Mouse (Mus musculus) midbrain, embryonic 16.5 days (tissue): ENCODE results near the gene Irf2bp1. TPM values are rescaled to one million over a fixed set of nuclear protein-coding genes. Genes with fewer than 3 reads are reported as not detected.
A peak's percentile ranks its signal among the peaks of the same experiment; 100 is the strongest.

Source experiments
- ATAC-seq: fragments of 200-750 bp; cut with Nextera tagmentation; 2 replicates; pipeline ENCODE4 v1.8.0; 2017; ENCODE audit warnings: moderate TSS enrichment
- H3K27ac ChIP-seq: fragments of 300-500 bp; sonication (generic); 2 replicates; pipeline ENCODE4 v1.5.1; 2014; ENCODE audit warnings: mild to moderate bottlenecking, low read length, mixed read lengths
- H3K27me3 ChIP-seq: fragments of 300-500 bp; sonication (generic); 2 replicates; pipeline ENCODE4 v1.6.1; 2014; ENCODE audit warnings: low read depth, low read length, mixed read lengths; ENCODE audit not compliant: control insufficient read depth, insufficient read depth
- H3K36me3 ChIP-seq: fragments of 300-500 bp; sonication (generic); 2 replicates; pipeline ENCODE4 v1.6.1; 2014; ENCODE audit warnings: mild to moderate bottlenecking, low read length, moderate library complexity, mixed read lengths; ENCODE audit not compliant: control insufficient read depth, insufficient read depth
- H3K4me1 ChIP-seq: fragments of 300-500 bp; sonication (generic); 2 replicates; pipeline ENCODE4 v1.6.1; 2014; ENCODE audit warnings: mild to moderate bottlenecking, low read length, mixed read lengths; ENCODE audit not compliant: control insufficient read depth, insufficient read depth
- H3K4me2 ChIP-seq: fragments of 300-500 bp; sonication (generic); 2 replicates; pipeline ENCODE4 v1.6.1; 2014; ENCODE audit warnings: mild to moderate bottlenecking, low read length, mixed read lengths
- H3K4me3 ChIP-seq: fragments of 300-500 bp; sonication (generic); 2 replicates; pipeline ENCODE4 v1.5.1; 2014; ENCODE audit warnings: low read depth, mild to moderate bottlenecking, low read length, moderate library complexity, mixed read lengths
- H3K9ac ChIP-seq: fragments of 300-500 bp; sonication (generic); 2 replicates; pipeline ENCODE4 v1.6.1; 2014; ENCODE audit warnings: low read depth, low read length, mixed read lengths
- H3K9me3 ChIP-seq: fragments of 300-500 bp; sonication (generic); replicated peaks from 2 replicates; pipeline ENCODE4 v1.6.1; 2014; ENCODE audit warnings: mild to moderate bottlenecking, low read length, mixed read lengths; ENCODE audit not compliant: control insufficient read depth, poor library complexity, severe bottlenecking
- WGBS: fragments of 180-500 bp; shearing (Covaris S2); extraction: QIAGEN DNeasy Blood & Tissue Kit; methylation state at CpG from one replicate; pipeline ENCODE4 v1.1.7; 2014; 5-methylcytosine and 5-hydroxymethylcytosine counted together
- polyA plus RNA-seq: library from polyadenylated mRNA; unstranded; fragments of >200 nt; fragmentation: Nextera tagmentation; extraction: Ambion mirVana; gene quantifications from 2 replicates; pipeline ENCODE4 v1.2.1, GENCODE M21; 2015

The Irf2bp1 gene
- polyA plus RNA-seq, 1 experiment from 2014 or later: 26.0 TPM

DNA sequence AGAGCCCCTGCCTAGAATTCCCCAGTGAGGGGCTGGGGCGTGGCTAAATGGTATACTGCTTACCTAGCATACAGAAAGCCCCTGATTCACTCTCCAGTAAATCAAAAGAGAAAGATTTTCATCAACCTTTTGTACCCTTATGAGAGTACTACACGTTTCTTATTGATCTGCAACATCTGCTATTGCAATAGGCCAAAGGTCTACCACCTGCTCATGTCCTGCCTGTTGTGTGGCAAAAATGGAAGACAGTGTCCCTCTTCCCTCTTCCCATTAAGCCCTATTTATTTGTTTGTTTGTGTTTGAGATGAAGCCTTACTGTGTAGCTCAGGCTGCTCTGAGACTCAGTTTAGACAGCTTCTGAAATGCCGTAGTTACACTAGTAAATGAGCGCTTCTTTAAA lies 12.2 kb downstream of the Irf2bp1 start:
- Histone ChIP-seq H3K27ac (no peak overlapping the region), H3K4me3 (no peak overlapping the region), H3K9ac (no peak overlapping the region), H3K36me3 (no peaks in the 10 kb centered on the region), H3K4me2 (no peak overlapping the region), H3K4me1 (peaks cover 8% of the 10 kb centered on the region), H3K9me3 (no peaks in the 10 kb centered on the region), H3K27me3 (peaks cover 5% of the 10 kb centered on the region)
- no peak for ATAC-seq
- 94% methylated on average over 4 of the region's 4 CpGs for WGBS

DNA sequence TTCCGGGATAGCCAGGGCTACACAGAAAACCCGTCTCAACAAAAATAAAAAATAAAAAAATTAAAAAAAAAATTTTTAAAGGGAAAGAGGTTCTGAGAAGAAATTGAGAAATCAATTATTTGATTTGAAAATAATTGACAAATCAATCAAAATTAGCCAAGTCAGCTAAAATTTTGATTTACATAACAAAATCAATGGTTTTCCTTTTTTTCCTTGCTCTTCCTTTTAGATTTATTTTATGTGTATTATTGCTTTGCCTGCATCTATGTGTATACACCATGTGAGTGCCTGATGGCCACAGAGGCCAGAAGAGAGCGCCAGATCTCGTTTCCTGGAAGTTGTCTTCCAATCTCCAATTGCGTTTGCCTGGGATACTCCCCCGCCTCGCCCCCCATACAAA lies 14.1 kb downstream of the Irf2bp1 start:
- H3K4me3 ChIP-seq: no peak overlapping the region
- H3K4me2 ChIP-seq: no peak overlapping the region
- H3K27me3 ChIP-seq: peaks cover 23% of the 10 kb centered on the region
- no peaks in the 10 kb centered on the region for H3K36me3 ChIP-seq
- no peak overlapping the region for H3K27ac ChIP-seq
- H3K9ac ChIP-seq: no peak overlapping the region
- 93% methylated on average over 7 of the region's 7 CpGs for WGBS
- no peak for ATAC-seq
- no peaks in the 10 kb centered on the region for H3K4me1 ChIP-seq
- H3K9me3 ChIP-seq: no peaks in the 10 kb centered on the region

DNA sequence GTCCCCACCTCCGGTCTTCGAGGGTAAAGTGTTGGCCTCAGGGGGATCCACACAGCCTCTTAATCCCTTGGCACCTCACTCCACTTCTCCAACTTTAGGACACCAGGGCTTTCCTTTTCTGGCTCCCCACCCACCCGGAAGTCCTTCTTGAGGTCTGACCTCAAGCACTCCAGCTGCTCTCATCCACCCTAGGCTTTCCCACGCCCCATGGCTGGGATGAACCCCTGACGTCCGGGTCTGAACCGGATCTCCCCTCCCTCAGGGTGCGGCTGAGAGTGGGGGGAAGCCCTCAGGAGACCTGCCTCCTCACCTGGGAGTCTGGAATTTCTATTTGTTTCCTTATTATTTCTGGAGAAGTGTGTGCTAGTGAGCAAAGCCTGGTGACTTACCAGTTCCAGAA lies 17.2 kb downstream of the Irf2bp1 start:
- no peak overlapping the region for H3K4me3 ChIP-seq
- H3K4me2 ChIP-seq: no peak overlapping the region
- no peaks in the 10 kb centered on the region for H3K9me3 ChIP-seq
- H3K27me3 ChIP-seq: peaks cover 32% of the 10 kb centered on the region
- 33% methylated on average over 8 of the region's 8 CpGs for WGBS
- ATAC-seq: no peak
- no peak overlapping the region for H3K27ac ChIP-seq
- H3K4me1 ChIP-seq: peaks cover 10% of the 10 kb centered on the region
- H3K36me3 ChIP-seq: no peaks in the 10 kb centered on the region
- H3K9ac ChIP-seq: no peak overlapping the region

- 60% methylated on average over 18 of the region's 18 CpGs for WGBS
- ATAC-seq: no peak
- H3K4me2 ChIP-seq: no peak overlapping the region
Measured at GRCm38 (mm10) chr7:19022189-19022958, 18.5 kb downstream of the Irf2bp1 start.

DNA sequence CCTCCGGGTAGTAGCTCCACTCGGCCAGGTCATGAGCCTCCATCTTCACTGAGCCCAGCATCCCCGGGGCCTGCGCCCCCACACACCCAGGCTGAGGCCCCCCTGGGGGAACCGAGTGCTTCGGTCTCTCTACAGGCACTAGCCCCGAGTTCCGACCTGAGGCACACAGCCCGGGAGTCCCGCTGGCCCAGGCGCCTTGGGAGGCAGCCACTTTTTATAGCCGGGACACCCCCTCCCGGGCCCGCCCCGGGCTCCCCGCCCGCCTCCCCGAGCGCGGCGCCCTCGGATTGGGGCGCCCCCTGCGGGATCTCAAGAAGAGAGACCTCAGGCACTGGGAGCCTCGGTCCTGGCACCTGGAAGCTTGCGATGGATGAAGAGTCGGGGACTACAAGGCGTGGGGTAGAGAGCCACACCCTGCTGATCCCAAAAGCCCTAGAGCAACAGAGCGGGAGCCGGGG lies 19.5 kb downstream of the Irf2bp1 start, which contains the start of gene Foxa3:
Foxa3 (minus strand) TSS at position 182 of the 458 bp plus-strand sequence.
- Histone ChIP-seq H3K9me3 (no peaks in the 10 kb centered on the region), H3K4me3 (peak within 1 kb of the TSS; percentile 72), H3K27me3 (peaks cover 32% of the 10 kb centered on the region), H3K9ac (peak within 1 kb of the TSS; percentile 90), H3K4me1 (peaks cover 13% of the 10 kb centered on the region), H3K36me3 (no peaks in the 10 kb centered on the region), H3K4me2 (peak within 1 kb of the TSS; percentile 30; the same call in 1 of the 2 replicates), H3K27ac (peak within 1 kb of the TSS; percentile 25; the same call in 1 of the 2 replicates)
- 4% methylated on average over 30 of the region's 30 CpGs for WGBS
- peak; percentile 25 for ATAC-seq

More at GRCm38 (mm10) chr7:19022189-19022958, 18.5 kb downstream of the Irf2bp1 start:
- peaks cover 32% of the 10 kb centered on the region for H3K27me3 ChIP-seq
- H3K27ac ChIP-seq: no peak overlapping the region
- peaks cover 13% of the 10 kb centered on the region for H3K4me1 ChIP-seq
- no peak overlapping the region for H3K9ac ChIP-seq
- H3K36me3 ChIP-seq: no peaks in the 10 kb centered on the region
- H3K4me3 ChIP-seq: no peak overlapping the region
- no peaks in the 10 kb centered on the region for H3K9me3 ChIP-seq

- Histone ChIP-seq H3K4me1 (peaks cover 13% of the 10 kb centered on the region), H3K4me3 (peak within 1 kb of the TSS; percentile 72), H3K4me2 (peak within 1 kb of the TSS; percentile 58), H3K27me3 (peaks cover 32% of the 10 kb centered on the region), H3K9me3 (no peaks in the 10 kb centered on the region), H3K36me3 (peaks cover under 1% of the 10 kb centered on the region; the same call in 1 of the 2 replicates), H3K27ac (peak within 1 kb of the TSS; percentile 25), H3K9ac (peak within 1 kb of the TSS; percentile 90)
- WGBS: 1% methylated on average over 50 of the region's 50 CpGs
- ATAC-seq: peak; percentile 96
Measured at GRCm38 (mm10) chr7:19024096-19024506, 20.3 kb downstream of the Irf2bp1 start, which contains the start of gene Sympk. TSS of gene Sympk (plus strand) at chr7:19024377.

DNA sequence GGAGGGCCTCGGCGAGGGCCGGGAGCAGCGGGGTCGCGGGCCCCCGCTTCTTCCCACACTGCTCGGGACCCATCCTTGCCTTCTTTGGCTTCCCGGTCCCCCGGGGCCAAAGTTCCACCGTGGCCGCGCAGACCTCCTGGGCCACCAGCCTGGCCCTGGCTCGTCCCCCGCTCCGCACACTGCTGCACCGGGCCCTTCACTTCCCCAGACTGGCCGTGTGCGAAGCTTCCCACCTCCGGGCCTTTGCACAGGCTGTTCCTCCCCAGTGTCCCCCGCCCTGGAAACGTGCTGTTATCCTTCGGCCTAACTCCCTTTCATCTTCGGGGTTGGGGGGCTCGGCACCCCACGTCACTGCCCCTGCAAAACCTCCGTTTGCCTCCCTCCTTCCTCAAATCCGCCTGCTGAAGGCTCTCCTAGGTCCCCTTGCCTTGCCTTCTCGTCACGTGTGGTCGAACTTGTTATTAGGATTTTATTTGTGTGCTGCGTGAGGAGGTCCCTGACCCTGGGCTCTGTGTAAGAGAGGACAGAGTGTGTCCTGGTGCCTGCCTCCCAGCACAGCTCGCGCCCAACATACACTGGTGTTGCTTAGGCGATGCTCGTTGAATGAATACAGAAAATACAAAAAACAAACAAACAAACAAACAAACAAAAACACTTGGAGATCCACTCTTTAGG lies 20.9 kb downstream of the Irf2bp1 start:
- WGBS: 3% methylated on average over 24 of the region's 36 CpGs
- Histone ChIP-seq H3K36me3 (peaks cover 4% of the 10 kb centered on the region; the same call in 1 of the 2 replicates), H3K4me3 (peak overlapping the region; percentile 72), H3K27ac (peak overlapping the region; percentile 25), H3K4me1 (peaks cover 13% of the 10 kb centered on the region), H3K27me3 (peaks cover 32% of the 10 kb centered on the region), H3K4me2 (peak overlapping the region; percentile 58), H3K9me3 (no peaks in the 10 kb centered on the region), H3K9ac (peak overlapping the region; percentile 90)
- ATAC-seq: peak; percentile 69

GRCm38 (mm10) chr7:19028067-19028466 lies 24.2 kb downstream of the Irf2bp1 start:
- H3K9me3 ChIP-seq: no peaks in the 10 kb centered on the region
- peaks cover 13% of the 10 kb centered on the region for H3K4me1 ChIP-seq
- no peak overlapping the region for H3K4me2 ChIP-seq
- peaks cover 8% of the 10 kb centered on the region for H3K27me3 ChIP-seq
- peaks cover 20% of the 10 kb centered on the region for H3K36me3 ChIP-seq
- ATAC-seq: no peak
- H3K4me3 ChIP-seq: no peak overlapping the region
- H3K27ac ChIP-seq: no peak overlapping the region
- no peak overlapping the region for H3K9ac ChIP-seq
